13 mouse cellular contexts compared by ENCODE assay signal in genomic region chr6:28747931-28748670, GRCm38 (mm10).
DNase-seq lines count a peak whose midpoint lies in the region; ATAC-seq lines count a peak whose summit lies in the region.
"Had no signal": no experiment of that assay in that cellular context is flagged by ENCODE, and none has a peak within 500 bp of the region (broad histone marks: within the 10 kb centered on the region; RNA-seq: fewer than 3 reads in every experiment).

No protein-coding gene starts in this region.

- H3K4me1 ChIP-seq in liver, embryonic 15.5 days (replicated peaks) = no peaks in the 10 kb centered on the region; the same call in none of the 2 replicates
- peaks cover 17% of the 10 kb centered on the region for H3K4me1 ChIP-seq in hindbrain, embryonic 12.5 days
- peaks cover 36% of the 10 kb centered on the region for H3K4me1 ChIP-seq in forebrain, embryonic 14.5 days (ENCODE audit: control insufficient read depth, insufficient read depth, low read length)

- WGBS in liver, embryonic 15.5 days (ENCODE audit: insufficient replicate concordance) = 73% methylated on average over 14 of the region's 14 CpGs
- WGBS in hindbrain, embryonic 12.5 days = 56% methylated on average over 14 of the region's 14 CpGs
- 73% methylated on average over 14 of the region's 14 CpGs for WGBS in forebrain, embryonic 14.5 days

- H3K4me2 ChIP-seq in liver, embryonic 15.5 days = no peak overlapping the region
- no peak overlapping the region for H3K4me2 ChIP-seq in hindbrain, embryonic 12.5 days (replicated peaks)
- no peak overlapping the region for H3K4me2 ChIP-seq in forebrain, embryonic 14.5 days (ENCODE audit: low read length)
- H3K4me2 ChIP-seq: intestine, embryonic 15.5 days had no signal

- no peaks in the 10 kb centered on the region for H3K9me3 ChIP-seq in liver, embryonic 15.5 days (replicated peaks)
- no peaks in the 10 kb centered on the region for H3K9me3 ChIP-seq in hindbrain, embryonic 12.5 days (replicated peaks)
- no peaks in the 10 kb centered on the region for H3K9me3 ChIP-seq in forebrain, embryonic 14.5 days (replicated peaks; ENCODE audit: control insufficient read depth, low read length)
- H3K9me3 ChIP-seq: embryonic facial prominence, embryonic 10.5 days; intestine, embryonic 15.5 days had no signal

- no peak overlapping the region for H3K27ac ChIP-seq in liver, embryonic 15.5 days (replicated peaks)
- H3K27ac ChIP-seq in hindbrain, embryonic 12.5 days = no peak overlapping the region
- H3K27ac ChIP-seq in forebrain, embryonic 14.5 days (ENCODE audit: low read depth, low read length) = no peak overlapping the region
- H3K27ac ChIP-seq: embryonic facial prominence, embryonic 10.5 days; intestine, embryonic 15.5 days had no signal

- DNase-seq in liver = no peak
- DNase-seq in kidney, postnatal 25 days = peak; percentile 14 to 60
- no peak for DNase-seq in right cerebral cortex, postnatal 36 days (ENCODE audit: low spot score in 2 of 2)
- no peak for DNase-seq in forebrain, embryonic 14.5 days (ENCODE audit: low spot score)
- no peak for DNase-seq in gastrocnemius, postnatal 14 days
- DNase-seq: gastrocnemius, postnatal 25 days; right cerebral cortex, postnatal 4 days; thymus, postnatal 4 days had no signal

- peak; percentile 58 for ATAC-seq in liver, embryonic 15.5 days (ENCODE audit: insufficient read depth)
- peak; percentile 87 for ATAC-seq in cerebellum, adult (ENCODE audit: insufficient number of reproducible peaks, low FRiP score, low TSS enrichment)
- ATAC-seq in hindbrain, embryonic 12.5 days (ENCODE audit: low FRiP score) = peak; percentile 52; the same call in 1 of the 2 replicates
- no peak for ATAC-seq in forebrain, embryonic 14.5 days
- ATAC-seq: intestine, embryonic 15.5 days had no signal

- no peaks in the 10 kb centered on the region for H3K27me3 ChIP-seq in liver, embryonic 15.5 days
- H3K27me3 ChIP-seq in hindbrain, embryonic 12.5 days = no peaks in the 10 kb centered on the region
- H3K27me3 ChIP-seq in forebrain, embryonic 14.5 days (replicated peaks; ENCODE audit: control insufficient read depth, insufficient read depth, low read length) = no peaks in the 10 kb centered on the region
- H3K27me3 ChIP-seq: intestine, embryonic 15.5 days had no signal

- intact Hi-C loops in gastrocnemius, postnatal 14 days (cut with DNase I; ENCODE audit: low total_unique reads) = no loop called here

- H3K9ac ChIP-seq in liver, embryonic 15.5 days = no peak overlapping the region
- H3K9ac ChIP-seq in hindbrain, embryonic 12.5 days = no peak overlapping the region
- no peak overlapping the region for H3K9ac ChIP-seq in forebrain, embryonic 14.5 days (ENCODE audit: low read length)
- H3K9ac ChIP-seq: intestine, embryonic 15.5 days had no signal

- peaks cover 21% of the 10 kb centered on the region; the same call in 1 of the 2 replicates for H3K36me3 ChIP-seq in liver, embryonic 15.5 days (replicated peaks)
- 0 out of 2 replicates have a peak, but pooled peaks cover 6% of the 10 kb centered on the region for H3K36me3 ChIP-seq in hindbrain, embryonic 12.5 days
- H3K36me3 ChIP-seq in forebrain, embryonic 14.5 days (ENCODE audit: control insufficient read depth, insufficient read depth, low read length) = no peaks in the 10 kb centered on the region

- no peak overlapping the region for H3K4me3 ChIP-seq in liver, embryonic 15.5 days (replicated peaks)
- H3K4me3 ChIP-seq in hindbrain, embryonic 12.5 days = no peak overlapping the region
- H3K4me3 ChIP-seq in forebrain, embryonic 14.5 days (ENCODE audit: low read depth, low read length) = no peak overlapping the region
- H3K4me3 ChIP-seq: embryonic facial prominence, embryonic 10.5 days; intestine, embryonic 15.5 days had no signal

Comparison
In these comparisons a context has a peak if more than half of its experiments do, and no peak if none do; other contexts are left out.
1. DNase-seq: peak in kidney, postnatal 25 days (2 of 2); none in liver (single experiment), right cerebral cortex, postnatal 36 days (0 of 2), forebrain, embryonic 14.5 days (single experiment) and gastrocnemius, postnatal 14 days (single experiment).